Mouse (Mus musculus) G1E (cell line): ENCODE measurements around the gene Ncoa3. TPM values are rescaled to one million over a fixed set of nuclear protein-coding genes. Genes with fewer than 3 reads are reported as not detected.

Source experiments
- ATAC-seq: 2 replicates; pipeline ENCODE4 v1.8.0; 2016; ENCODE audit warnings: mild to moderate bottlenecking; ENCODE audit not compliant: insufficient number of reproducible peaks, poor library complexity, low FRiP score, severe bottlenecking; ENCODE audit errors: extremely low read depth
- DNase-seq: peaks from one replicate; pipeline ENCODE4 v3.0.0; 2012; ENCODE audit warnings: low spot score
- H3K27me3 ChIP-seq: 2 replicates; pipeline ENCODE4 v1.6.1; 2012; ENCODE audit warnings: mild to moderate bottlenecking, low read length, inconsistent platforms; ENCODE audit not compliant: insufficient read depth
- H3K36me3 ChIP-seq: replicated peaks from 2 replicates; pipeline ENCODE3; 2012; ENCODE audit warnings: mild to moderate bottlenecking, inconsistent platforms
- H3K4me1 ChIP-seq: 2 replicates; pipeline ENCODE4 v1.6.1; 2012; ENCODE audit warnings: low read depth, low read length, inconsistent platforms, mixed read lengths; ENCODE audit not compliant: insufficient read depth
- H3K4me3 ChIP-seq: 2 replicates; pipeline ENCODE4 v1.5.1; 2012; ENCODE audit warnings: low read depth, mild to moderate bottlenecking, inconsistent platforms, low read length, moderate library complexity, mixed read lengths
- H3K9me3 ChIP-seq: replicated peaks from 2 replicates; pipeline ENCODE4 v1.6.1; 2012; ENCODE audit warnings: inconsistent platforms
- CTCF ChIP-seq: IDR thresholded peaks from 2 replicates; pipeline ENCODE4 v1.5.1; 2012; ENCODE audit warnings: low read depth, low read length, inconsistent platforms, mixed read lengths
- GATA1 ChIP-seq: IDR thresholded peaks from 2 replicates; pipeline ENCODE4 v1.6.1; 2012; ENCODE audit warnings: borderline replicate concordance, low read length, inconsistent platforms, mixed read lengths
- GATA2 ChIP-seq: IDR thresholded peaks from 2 replicates; pipeline ENCODE4 v1.6.1; 2012; ENCODE audit warnings: low read depth, low read length, inconsistent platforms, borderline replicate concordance
- POLR2AphosphoS5 ChIP-seq: IDR thresholded peaks from 2 replicates; pipeline ENCODE4 v1.6.1; 2012; ENCODE audit warnings: low read depth, low read length, inconsistent platforms; ENCODE audit not compliant: insufficient replicate concordance
- TAL1 ChIP-seq: conservative IDR thresholded peaks from 2 replicates; pipeline ENCODE4 v1.6.1; 2012; ENCODE audit warnings: low read depth, low read length, inconsistent platforms, mixed read lengths
- polyA plus RNA-seq: library from polyadenylated mRNA; stranded (reverse); fragments of >175 nt; gene quantifications from 2 replicates; pipeline ENCODE4 v1.2.3, GENCODE M21; 2012
- total RNA-seq, 2 experiments: library from RNA; stranded (forward) in 1 of 2; stranded (reverse) in 1 of 2; fragments of 200-1000 nt in 1 of 2; fragments of >200 nt in 1 of 2; fragmentation: Nextera tagmentation in 1 of 2; gene quantifications; 2 replicates each; pipeline ENCODE4 v1.2.3; 2014 to 2017

The Ncoa3 gene
- total and polyA plus RNA-seq, 3 experiments, result 8.2 to 17.9 (median 14.6) TPM

DNA sequence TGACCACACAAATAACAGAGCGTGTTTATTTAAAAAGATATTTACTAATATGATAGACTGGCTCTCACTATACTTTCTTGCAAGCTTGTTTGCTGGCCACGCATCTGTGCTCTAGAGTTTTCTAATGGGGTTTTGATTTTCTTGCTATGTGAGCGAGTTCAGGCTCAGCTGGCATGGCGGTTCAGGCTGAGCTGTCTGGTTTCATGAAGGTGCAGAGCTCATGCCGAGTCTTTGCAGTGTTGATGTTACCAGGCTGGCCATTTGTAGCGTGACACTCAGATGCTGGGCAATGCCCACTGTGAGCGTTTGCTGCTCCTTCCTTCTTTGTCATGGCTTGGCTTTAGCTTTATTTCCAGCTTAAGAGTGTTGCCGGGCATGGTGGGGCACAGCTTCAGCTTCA, 70.0 kb downstream of the Ncoa3 start:
- DNase-seq (no peak), ATAC-seq (no peak)
- Histone ChIP-seq H3K9me3 (no peaks in the 10 kb centered on the region), H3K27me3 (no peaks in the 10 kb centered on the region), H3K4me3 (no peak overlapping the region), H3K4me1 (no peaks in the 10 kb centered on the region), H3K36me3 (peaks cover 49% of the 10 kb centered on the region)
- TF ChIP-seq TAL1 (no peak), POLR2AphosphoS5 (no peak), CTCF (no peak), GATA2 (no peak)

DNA sequence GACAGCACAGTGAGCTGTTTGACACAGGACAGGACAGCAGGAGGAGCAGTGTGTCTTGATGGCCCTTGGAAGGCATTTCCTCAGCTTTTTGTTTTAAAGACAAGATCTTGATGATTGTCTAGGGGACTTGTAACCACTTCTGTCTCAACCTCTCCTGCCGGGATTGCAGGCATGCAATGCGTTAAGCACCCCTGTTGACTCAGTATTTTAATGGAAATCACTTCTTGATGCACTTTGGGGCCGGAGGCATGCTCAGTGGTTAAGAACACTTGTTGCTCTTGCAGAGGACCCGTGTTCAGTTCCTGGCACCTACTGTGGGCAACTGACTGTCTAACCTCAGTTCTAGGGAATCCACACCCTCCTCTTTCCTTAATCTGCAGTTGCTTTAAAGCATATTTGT, 74.0 kb downstream of the Ncoa3 start:
- no peak for ATAC-seq
- Histone ChIP-seq H3K27me3 (no peaks in the 10 kb centered on the region), H3K36me3 (peaks cover 63% of the 10 kb centered on the region), H3K9me3 (no peaks in the 10 kb centered on the region), H3K4me1 (no peaks in the 10 kb centered on the region), H3K4me3 (no peak overlapping the region)
- DNase-seq, result no peak
- TF ChIP-seq TAL1 (no peak), POLR2AphosphoS5 (no peak), GATA1 (no peak), GATA2 (no peak), CTCF (no peak)

- H3K9me3 ChIP-seq, result no peaks in the 10 kb centered on the region
- no peak for ATAC-seq
- no peak for DNase-seq
Measured at GRCm38 (mm10) chr2:166068261-166068660, 75.8 kb downstream of the Ncoa3 start.

GRCm38 (mm10) chr2:166069164-166069563, 76.7 kb downstream of the Ncoa3 start:
- TF ChIP-seq CTCF (no peak), GATA1 (no peak), TAL1 (no peak)
- no peak for DNase-seq
- Histone ChIP-seq H3K4me1 (no peaks in the 10 kb centered on the region), H3K27me3 (no peaks in the 10 kb centered on the region), H3K4me3 (no peak overlapping the region), H3K9me3 (no peaks in the 10 kb centered on the region), H3K36me3 (peaks cover 58% of the 10 kb centered on the region)
- ATAC-seq, result no peak

More at GRCm38 (mm10) chr2:166068261-166068660, 75.8 kb downstream of the Ncoa3 start:
- no peaks in the 10 kb centered on the region for H3K4me1 ChIP-seq
- H3K27me3 ChIP-seq, result no peaks in the 10 kb centered on the region
- no peak overlapping the region for H3K4me3 ChIP-seq
- H3K36me3 ChIP-seq, result peaks cover 58% of the 10 kb centered on the region
- TF ChIP-seq TAL1 (no peak), POLR2AphosphoS5 (no peak), GATA1 (no peak), CTCF (no peak), GATA2 (no peak)

DNA sequence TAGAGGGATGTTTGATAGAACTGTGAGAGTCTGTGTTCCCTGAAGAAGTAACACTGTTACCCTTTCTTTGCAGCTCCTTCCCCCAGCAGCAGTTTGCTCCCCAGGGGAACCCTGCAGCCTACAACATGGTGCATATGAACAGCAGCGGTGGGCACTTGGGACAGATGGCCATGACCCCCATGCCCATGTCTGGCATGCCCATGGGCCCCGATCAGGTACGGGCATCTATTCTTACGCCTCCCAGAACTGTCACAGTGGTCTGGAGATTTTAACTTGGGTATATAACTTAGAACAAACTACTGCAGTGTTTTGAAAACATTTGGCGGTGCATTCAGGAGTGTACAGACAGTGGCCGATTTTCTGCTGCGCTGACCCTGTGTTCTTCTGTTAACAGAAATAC, 77.3 kb downstream of the Ncoa3 start:
- DNase-seq, result no peak
- H3K36me3 ChIP-seq, result peaks cover 55% of the 10 kb centered on the region

GRCm38 (mm10) chr2:166071481-166071880, 79.0 kb downstream of the Ncoa3 start:
- DNase-seq (no peak), ATAC-seq (no peak)
- Histone ChIP-seq H3K4me3 (no peak overlapping the region), H3K4me1 (no peaks in the 10 kb centered on the region), H3K27me3 (no peaks in the 10 kb centered on the region), H3K36me3 (peaks cover 44% of the 10 kb centered on the region), H3K9me3 (no peaks in the 10 kb centered on the region)
- TF ChIP-seq TAL1 (no peak), CTCF (no peak), GATA1 (no peak), GATA2 (no peak), POLR2AphosphoS5 (no peak)

More for the DNA sequence above, 77.3 kb downstream of the Ncoa3 start:
- no peaks in the 10 kb centered on the region for H3K9me3 ChIP-seq
- no peaks in the 10 kb centered on the region for H3K27me3 ChIP-seq
- no peaks in the 10 kb centered on the region for H3K4me1 ChIP-seq
- H3K4me3 ChIP-seq, result no peak overlapping the region
- TF ChIP-seq POLR2AphosphoS5 (no peak), GATA2 (no peak), TAL1 (no peak), CTCF (no peak), GATA1 (no peak)
- ATAC-seq, result no peak

DNA sequence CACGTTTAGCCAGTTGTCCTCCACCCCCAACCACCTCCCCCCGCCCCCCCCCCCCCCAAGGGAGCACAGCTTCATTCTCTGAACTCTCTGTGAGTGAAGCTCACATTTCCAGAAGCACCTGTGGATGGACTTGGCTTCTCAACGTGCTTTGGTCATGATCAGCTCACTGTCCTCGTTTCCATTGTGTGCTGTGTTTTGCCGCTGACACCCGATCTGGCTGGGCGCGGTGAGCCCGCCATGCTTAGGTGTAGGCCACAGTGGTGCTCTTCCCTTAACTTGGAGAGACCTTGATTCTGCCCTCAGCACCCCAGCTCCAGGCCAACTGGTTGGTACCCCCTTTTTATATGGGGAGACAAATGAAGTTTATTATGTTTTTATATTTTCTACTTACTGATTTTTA, 79.5 kb downstream of the Ncoa3 start:
- no peak overlapping the region for H3K4me3 ChIP-seq
- DNase-seq, result no peak
- H3K4me1 ChIP-seq, result no peaks in the 10 kb centered on the region
- ATAC-seq, result no peak
- peaks cover 40% of the 10 kb centered on the region for H3K36me3 ChIP-seq
- no peaks in the 10 kb centered on the region for H3K27me3 ChIP-seq
- no peaks in the 10 kb centered on the region for H3K9me3 ChIP-seq
- no peak for TF ChIP-seq TAL1
- TF ChIP-seq GATA2, result no peak
- TF ChIP-seq CTCF, result no peak
- no peak for TF ChIP-seq POLR2AphosphoS5
- no peak for TF ChIP-seq GATA1
